Mouse (Mus musculus) adrenal gland, postnatal 0 days (tissue): ENCODE data around the gene Mup11. TPM values are rescaled to one million over a fixed set of nuclear protein-coding genes. Genes with fewer than 3 reads are reported as not detected.

Source experiments
- polyA plus RNA-seq: library from polyadenylated mRNA; unstranded; fragments of >200 nt; fragmentation: Nextera tagmentation; extraction: Ambion mirVana; gene quantifications from 2 replicates; pipeline ENCODE4 v1.2.1, GENCODE M21; 2015

The Mup11 gene
- polyA plus RNA-seq = not detected in 2 replicates

GRCm38 (mm10) chr4:60662311-60662710 lies at the start of gene Mup11:
Mup11 (minus strand) TSS chr4:60662411.

Other genes starting within 250 kb of the Mup11 start
- not detected in 2 replicates for gene Mup9, start 240.5 kb downstream of the Mup11 start, polyA plus RNA-seq
- not detected in 2 replicates for gene Mup1, start 160.5 kb downstream of the Mup11 start, polyA plus RNA-seq
- not detected in 2 replicates for gene Mup10, start 80.2 kb downstream of the Mup11 start, polyA plus RNA-seq
- not detected in 2 replicates for gene Mup12, start 78.9 kb upstream of the Mup11 start, polyA plus RNA-seq
- not detected in 2 replicates for gene Mup22, start 159.1 kb upstream of the Mup11 start, polyA plus RNA-seq